31 mouse cellular contexts compared by ENCODE assay signal in the genomic region with DNA sequence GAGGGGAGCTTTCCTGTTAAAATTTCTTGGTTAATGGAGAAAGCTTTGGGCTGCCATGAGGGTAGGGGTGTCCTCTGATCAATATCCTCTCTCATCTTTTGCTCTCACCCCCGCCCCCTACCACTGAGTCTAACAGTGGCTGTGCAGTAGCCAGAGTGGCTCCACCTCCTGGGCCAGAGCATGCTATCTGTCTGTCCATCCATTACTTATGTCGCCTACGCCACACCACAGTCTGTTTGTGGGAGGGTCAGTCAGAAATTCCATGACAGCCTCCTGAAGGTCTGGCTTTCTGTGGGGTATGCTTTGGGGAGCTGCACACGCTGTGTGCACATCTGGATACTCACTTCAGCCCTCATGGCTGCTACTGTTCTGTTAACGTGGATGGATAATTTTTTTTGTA.
"Had no signal": no experiment of that assay in that cellular context is flagged by ENCODE, and none has a peak within 500 bp of the region (broad histone marks: within the 10 kb centered on the region; RNA-seq: fewer than 3 reads in every experiment).

No protein-coding gene starts in this region.

- ATAC-seq: liver, embryonic 12.5 days; liver, postnatal 0 days; lung, postnatal 0 days; midbrain, embryonic 13.5 days; midbrain, embryonic 15.5 days; midbrain, embryonic 16.5 days had no signal

- H3K9ac ChIP-seq: limb, embryonic 12.5 days; limb, embryonic 13.5 days; limb, embryonic 15.5 days; liver, embryonic 12.5 days; liver, embryonic 13.5 days; liver, embryonic 14.5 days; liver, embryonic 15.5 days; liver, postnatal 0 days; lung, embryonic 14.5 days; lung, embryonic 15.5 days; midbrain, embryonic 12.5 days; midbrain, embryonic 13.5 days; midbrain, embryonic 15.5 days had no signal

- H3K27ac ChIP-seq: limb, embryonic 10.5 days; limb, embryonic 12.5 days; limb, embryonic 13.5 days; limb, embryonic 15.5 days; liver, embryonic 12.5 days; liver, embryonic 13.5 days; liver, embryonic 14.5 days; liver, embryonic 15.5 days; lung, embryonic 15.5 days; macrophage; midbrain, embryonic 10.5 days; midbrain, embryonic 12.5 days; midbrain, embryonic 13.5 days; midbrain, embryonic 15.5 days had no signal

- DNase-seq: left cerebral cortex, postnatal 4 days; liver; liver, embryonic 13.5 days; liver, postnatal 0 days; lung, adult 18-20 months; lung, adult 2 months; lung, embryonic 14.5 days; lung, postnatal 10 days; lung, postnatal 14 days; lung, postnatal 36 days; lung, postnatal 4 days; midbrain, embryonic 14.5 days had no signal

- H3K4me1 ChIP-seq: limb, embryonic 10.5 days; limb, embryonic 12.5 days; limb, embryonic 13.5 days; limb, embryonic 15.5 days; liver, embryonic 12.5 days; liver, embryonic 13.5 days; liver, embryonic 15.5 days; lung, embryonic 15.5 days; megakaryocyte, embryonic 14.5 days; midbrain, embryonic 10.5 days; midbrain, embryonic 12.5 days; midbrain, embryonic 13.5 days; midbrain, embryonic 15.5 days had no signal

- H3K4me2 ChIP-seq: limb, embryonic 12.5 days; limb, embryonic 13.5 days; limb, embryonic 15.5 days; liver, embryonic 11.5 days; liver, embryonic 12.5 days; liver, embryonic 13.5 days; liver, embryonic 15.5 days; lung, embryonic 14.5 days; lung, embryonic 15.5 days; midbrain, embryonic 11.5 days; midbrain, embryonic 12.5 days; midbrain, embryonic 13.5 days; midbrain, embryonic 15.5 days had no signal

- H3K27me3 ChIP-seq: limb, embryonic 12.5 days; limb, embryonic 13.5 days; limb, embryonic 15.5 days; liver, embryonic 12.5 days; liver, embryonic 13.5 days; liver, embryonic 15.5 days; lung, embryonic 15.5 days; megakaryocyte, embryonic 14.5 days; midbrain, embryonic 12.5 days; midbrain, embryonic 13.5 days; midbrain, embryonic 15.5 days had no signal

- H3K9me3 ChIP-seq: limb, embryonic 10.5 days; limb, embryonic 12.5 days; limb, embryonic 13.5 days; limb, embryonic 15.5 days; liver, embryonic 12.5 days; liver, embryonic 13.5 days; liver, embryonic 15.5 days; lung, embryonic 15.5 days; megakaryocyte, embryonic 14.5 days; midbrain, embryonic 10.5 days; midbrain, embryonic 12.5 days; midbrain, embryonic 13.5 days; midbrain, embryonic 15.5 days had no signal

- H3K4me3 ChIP-seq: limb, embryonic 10.5 days; limb, embryonic 12.5 days; limb, embryonic 13.5 days; limb, embryonic 15.5 days; liver, embryonic 12.5 days; liver, embryonic 13.5 days; liver, embryonic 15.5 days; lung, embryonic 15.5 days; megakaryocyte, embryonic 14.5 days; midbrain, embryonic 10.5 days; midbrain, embryonic 12.5 days; midbrain, embryonic 13.5 days; midbrain, embryonic 15.5 days; myocyte had no signal
